Mouse (Mus musculus): ENCODE results near the gene Tcf7l1. TPM values are rescaled to one million over a fixed set of nuclear protein-coding genes. Genes with fewer than 3 reads are reported as not detected.

Gene Tcf7l1
- polyA plus RNA-seq, 1 experiment from 2014 or later: 31.5 TPM

GRCm38 (mm10) chr6:72751210-72751609, 37.8 kb downstream of the Tcf7l1 start:
- no peak overlapping the region for H3K27ac ChIP-seq (ENCODE audit: low read length)
- peaks cover 76% of the 10 kb centered on the region for H3K4me1 ChIP-seq (ENCODE audit: insufficient read depth, low read length)
- ATAC-seq (ENCODE audit: low FRiP score, low TSS enrichment): no peak
- H3K27me3 ChIP-seq (ENCODE audit: insufficient read depth, low read length): no peaks in the 10 kb centered on the region
- no peak overlapping the region for H3K4me3 ChIP-seq (ENCODE audit: low read length)
- 78% methylated on average over 1 of the region's 1 CpGs for WGBS
- no peak overlapping the region for H3K4me2 ChIP-seq (replicated peaks; ENCODE audit: low read depth, low read length)
- H3K9ac ChIP-seq (replicated peaks; ENCODE audit: low read length): no peak overlapping the region
- no peaks in the 10 kb centered on the region for H3K36me3 ChIP-seq (ENCODE audit: insufficient read depth, low read length)
- H3K9me3 ChIP-seq (ENCODE audit: low read length): no peaks in the 10 kb centered on the region

- Histone ChIP-seq H3K9me3 (ENCODE audit: low read length) (no peaks in the 10 kb centered on the region), H3K4me2 (replicated peaks; ENCODE audit: low read depth, low read length) (peak overlapping the region; percentile 27), H3K4me1 (ENCODE audit: insufficient read depth, low read length) (peaks cover 79% of the 10 kb centered on the region), H3K27ac (ENCODE audit: low read length) (peak overlapping the region; percentile 81), H3K27me3 (ENCODE audit: insufficient read depth, low read length) (no peaks in the 10 kb centered on the region), H3K9ac (replicated peaks; ENCODE audit: low read length) (peak overlapping the region; percentile 3; the same call in 1 of the 2 replicates), H3K36me3 (ENCODE audit: insufficient read depth, low read length) (no peaks in the 10 kb centered on the region), H3K4me3 (ENCODE audit: low read length) (no peak overlapping the region)
- 11% methylated on average over 5 of the region's 5 CpGs for WGBS
- ATAC-seq (ENCODE audit: low FRiP score, low TSS enrichment): peak; percentile 72
Observed at GRCm38 (mm10) chr6:72748882-72749437, 40.1 kb downstream of the Tcf7l1 start.

DNA sequence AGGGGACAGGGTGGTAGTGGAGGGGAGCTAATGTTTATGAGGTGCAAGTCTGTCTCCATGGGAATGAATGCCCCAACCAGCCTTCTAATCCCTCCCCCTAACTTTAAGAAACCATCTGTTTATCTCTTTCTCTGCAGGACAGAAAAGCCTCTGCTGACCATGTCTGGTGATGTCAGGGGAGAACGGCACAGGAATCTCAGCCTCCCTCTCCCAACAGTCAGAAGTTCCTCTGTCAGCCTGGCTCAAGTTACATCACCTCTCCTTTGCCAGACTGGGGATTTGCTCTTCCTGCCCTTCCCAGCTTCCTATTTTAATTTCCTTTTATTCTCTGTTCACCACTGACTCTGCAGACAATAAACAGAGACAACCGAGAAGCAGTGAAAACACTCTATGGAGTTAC, 40.6 kb downstream of the Tcf7l1 start:
- 0% methylated on average over 2 of the region's 2 CpGs for WGBS
- Histone ChIP-seq H3K36me3 (ENCODE audit: insufficient read depth, low read length) (no peaks in the 10 kb centered on the region), H3K4me3 (ENCODE audit: low read length) (no peak overlapping the region), H3K27me3 (ENCODE audit: insufficient read depth, low read length) (no peaks in the 10 kb centered on the region), H3K4me2 (replicated peaks; ENCODE audit: low read depth, low read length) (peak overlapping the region; percentile 27), H3K27ac (ENCODE audit: low read length) (peak overlapping the region; percentile 81), H3K4me1 (ENCODE audit: insufficient read depth, low read length) (peaks cover 80% of the 10 kb centered on the region), H3K9ac (replicated peaks; ENCODE audit: low read length) (peak overlapping the region; percentile 3; the same call in 1 of the 2 replicates), H3K9me3 (ENCODE audit: low read length) (no peaks in the 10 kb centered on the region)
- peak; percentile 64; the same call in 1 of the 2 replicates for ATAC-seq (ENCODE audit: low FRiP score, low TSS enrichment)

GRCm38 (mm10) chr6:72747814-72748213, 41.2 kb downstream of the Tcf7l1 start:
- peak overlapping the region; percentile 16 for H3K4me2 ChIP-seq (replicated peaks; ENCODE audit: low read depth, low read length)
- no peaks in the 10 kb centered on the region for H3K9me3 ChIP-seq (ENCODE audit: low read length)
- no peaks in the 10 kb centered on the region for H3K27me3 ChIP-seq (ENCODE audit: insufficient read depth, low read length)
- H3K36me3 ChIP-seq (ENCODE audit: insufficient read depth, low read length): no peaks in the 10 kb centered on the region
- peaks cover 85% of the 10 kb centered on the region for H3K4me1 ChIP-seq (ENCODE audit: insufficient read depth, low read length)
- peak overlapping the region; percentile 81 for H3K27ac ChIP-seq (ENCODE audit: low read length)
- no peak overlapping the region for H3K4me3 ChIP-seq (ENCODE audit: low read length)
- WGBS: 41% methylated on average over 11 of the region's 11 CpGs
- no peak for ATAC-seq (ENCODE audit: low FRiP score, low TSS enrichment)
- H3K9ac ChIP-seq (replicated peaks; ENCODE audit: low read length): 0 out of 2 replicates have a peak overlapping the region, but pooled peaks have one; percentile 15

DNA sequence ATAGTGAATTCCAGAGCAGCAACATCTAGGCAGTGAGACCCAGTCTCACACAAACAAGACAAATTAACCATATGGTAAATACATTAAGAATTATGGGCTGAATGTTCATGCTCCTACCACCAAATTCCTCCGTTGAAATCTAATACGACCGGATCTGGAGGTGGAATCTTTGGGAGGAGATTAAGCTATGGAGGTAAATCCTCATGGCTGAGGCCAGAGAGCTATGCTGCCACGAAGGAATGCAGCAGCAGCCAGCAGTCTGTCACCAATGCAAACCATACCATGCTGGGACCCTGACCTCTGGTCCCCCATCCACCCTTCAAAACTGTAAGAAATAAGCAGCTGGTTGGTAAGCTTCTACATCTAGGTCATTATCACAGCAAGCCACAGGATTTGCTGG, 41.9 kb downstream of the Tcf7l1 start:
- no peak for ATAC-seq (ENCODE audit: low FRiP score, low TSS enrichment)
- H3K36me3 ChIP-seq (ENCODE audit: insufficient read depth, low read length): no peaks in the 10 kb centered on the region
- H3K9me3 ChIP-seq (ENCODE audit: low read length): no peaks in the 10 kb centered on the region
- peak overlapping the region; percentile 81 for H3K27ac ChIP-seq (ENCODE audit: low read length)
- H3K4me3 ChIP-seq (ENCODE audit: low read length): no peak overlapping the region
- no peak overlapping the region for H3K9ac ChIP-seq (replicated peaks; ENCODE audit: low read length)
- no peaks in the 10 kb centered on the region for H3K27me3 ChIP-seq (ENCODE audit: insufficient read depth, low read length)
- WGBS: 19% methylated on average over 4 of the region's 4 CpGs
- H3K4me1 ChIP-seq (ENCODE audit: insufficient read depth, low read length): peaks cover 86% of the 10 kb centered on the region
- no peak overlapping the region for H3K4me2 ChIP-seq (replicated peaks; ENCODE audit: low read depth, low read length)

GRCm38 (mm10) chr6:72745781-72746180, 43.3 kb downstream of the Tcf7l1 start:
- peak overlapping the region; percentile 40; the same call in 1 of the 2 replicates for H3K9ac ChIP-seq (replicated peaks; ENCODE audit: low read length)
- 38% methylated on average over 12 of the region's 12 CpGs for WGBS
- peaks cover 93% of the 10 kb centered on the region for H3K4me1 ChIP-seq (ENCODE audit: insufficient read depth, low read length)
- H3K36me3 ChIP-seq (ENCODE audit: insufficient read depth, low read length): no peaks in the 10 kb centered on the region
- no peaks in the 10 kb centered on the region for H3K27me3 ChIP-seq (ENCODE audit: insufficient read depth, low read length)
- 0 out of 2 replicates have a peak overlapping the region, but pooled peaks have one; percentile 8 for H3K4me2 ChIP-seq (replicated peaks; ENCODE audit: low read depth, low read length)
- no peak for ATAC-seq (ENCODE audit: low FRiP score, low TSS enrichment)
- no peak overlapping the region for H3K4me3 ChIP-seq (ENCODE audit: low read length)
- H3K9me3 ChIP-seq (ENCODE audit: low read length): no peaks in the 10 kb centered on the region
- peak overlapping the region; percentile 51; the same call in 1 of the 2 replicates for H3K27ac ChIP-seq (ENCODE audit: low read length)

GRCm38 (mm10) chr6:72744144-72744800, 44.8 kb downstream of the Tcf7l1 start:
- Histone ChIP-seq H3K9ac (replicated peaks; ENCODE audit: low read length) (no peak overlapping the region), H3K4me1 (ENCODE audit: insufficient read depth, low read length) (peaks cover 91% of the 10 kb centered on the region), H3K27me3 (ENCODE audit: insufficient read depth, low read length) (no peaks in the 10 kb centered on the region), H3K27ac (ENCODE audit: low read length) (peak overlapping the region; percentile 71; the same call in 1 of the 2 replicates), H3K36me3 (ENCODE audit: insufficient read depth, low read length) (no peaks in the 10 kb centered on the region), H3K9me3 (ENCODE audit: low read length) (no peaks in the 10 kb centered on the region), H3K4me2 (replicated peaks; ENCODE audit: low read depth, low read length) (0 out of 2 replicates have a peak overlapping the region, but pooled peaks have one; percentile 8), H3K4me3 (ENCODE audit: low read length) (no peak overlapping the region)
- WGBS: 54% methylated on average over 10 of the region's 10 CpGs
- ATAC-seq (ENCODE audit: low FRiP score, low TSS enrichment): no peak

DNA sequence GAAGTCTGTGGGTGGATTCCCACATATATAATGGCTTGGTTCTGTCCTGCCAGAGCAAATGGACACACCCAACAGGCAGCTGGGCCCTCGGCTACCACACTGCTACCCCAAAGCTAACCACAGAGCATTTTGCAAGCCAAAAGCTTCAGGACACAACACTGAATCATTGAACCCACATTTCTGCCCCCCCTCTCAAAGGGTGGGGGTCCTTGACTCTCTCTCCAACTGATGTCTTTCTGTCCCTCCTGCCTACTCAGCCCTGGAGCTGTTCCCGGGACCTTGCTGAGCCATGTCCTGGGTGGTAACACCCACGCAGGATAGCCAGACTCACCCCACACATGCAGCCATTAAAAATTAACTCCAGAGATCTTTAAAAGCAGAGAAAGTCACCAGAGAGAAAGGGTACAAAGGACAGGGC, 45.4 kb downstream of the Tcf7l1 start:
- Histone ChIP-seq H3K9ac (replicated peaks; ENCODE audit: low read length) (0 out of 2 replicates have a peak overlapping the region, but pooled peaks have one; percentile 1), H3K36me3 (ENCODE audit: insufficient read depth, low read length) (no peaks in the 10 kb centered on the region), H3K27ac (ENCODE audit: low read length) (peak overlapping the region; percentile 71), H3K4me3 (ENCODE audit: low read length) (no peak overlapping the region), H3K27me3 (ENCODE audit: insufficient read depth, low read length) (no peaks in the 10 kb centered on the region), H3K9me3 (ENCODE audit: low read length) (no peaks in the 10 kb centered on the region), H3K4me1 (ENCODE audit: insufficient read depth, low read length) (peaks cover 85% of the 10 kb centered on the region), H3K4me2 (replicated peaks; ENCODE audit: low read depth, low read length) (no peak overlapping the region)
- no peak for ATAC-seq (ENCODE audit: low FRiP score, low TSS enrichment)
- WGBS: 35% methylated on average over 3 of the region's 3 CpGs

- peaks cover 72% of the 10 kb centered on the region for H3K4me1 ChIP-seq (ENCODE audit: insufficient read depth, low read length)
- H3K4me2 ChIP-seq (replicated peaks; ENCODE audit: low read depth, low read length): no peak overlapping the region
- no peak overlapping the region for H3K27ac ChIP-seq (ENCODE audit: low read length)
- H3K9ac ChIP-seq (replicated peaks; ENCODE audit: low read length): no peak overlapping the region
- no peaks in the 10 kb centered on the region for H3K36me3 ChIP-seq (ENCODE audit: insufficient read depth, low read length)
- H3K27me3 ChIP-seq (ENCODE audit: insufficient read depth, low read length): no peaks in the 10 kb centered on the region
- 53% methylated on average over 7 of the region's 7 CpGs for WGBS
- ATAC-seq (ENCODE audit: low FRiP score, low TSS enrichment): no peak
- no peaks in the 10 kb centered on the region for H3K9me3 ChIP-seq (ENCODE audit: low read length)
- no peak overlapping the region for H3K4me3 ChIP-seq (ENCODE audit: low read length)
Observed at GRCm38 (mm10) chr6:72742331-72742730, 46.7 kb downstream of the Tcf7l1 start.
